Mouse (Mus musculus) ES-Bruce4 (cell line): Measurements from ENCODE around the gene Safb. TPM values are rescaled to one million over a fixed set of nuclear protein-coding genes. Genes with fewer than 3 reads are reported as not detected.
A peak's percentile ranks its signal among the peaks of the same experiment; 100 is the strongest.

ENCODE experiments used
- H3K27ac ChIP-seq: 2 replicates; pipeline ENCODE4 v1.5.1; 2012; ENCODE audit warnings: low read length, inconsistent platforms; ENCODE audit not compliant: insufficient read depth
- H3K27me3 ChIP-seq: 2 replicates; pipeline ENCODE4 v1.6.1; 2012; ENCODE audit warnings: mild to moderate bottlenecking, low read length, inconsistent platforms; ENCODE audit not compliant: control insufficient read depth, poor library complexity, insufficient read depth, severe bottlenecking
- H3K36me3 ChIP-seq: 2 replicates; pipeline ENCODE4 v1.6.1; 2012; ENCODE audit warnings: inconsistent platforms, mild to moderate bottlenecking, low read length, moderate library complexity; ENCODE audit not compliant: control insufficient read depth, poor library complexity, insufficient read depth, severe bottlenecking
- H3K4me1 ChIP-seq: one replicate; pipeline ENCODE4 v1.8.1; 2011; ENCODE audit warnings: low read length; ENCODE audit not compliant: control insufficient read depth, insufficient read depth
- H3K4me3 ChIP-seq: 2 replicates; pipeline ENCODE4 v1.5.1; 2011; ENCODE audit warnings: low read depth, mild to moderate bottlenecking, low read length
- H3K9ac ChIP-seq: 2 replicates; pipeline ENCODE4 v1.6.1; 2012; ENCODE audit warnings: low read depth, mild to moderate bottlenecking, inconsistent platforms; ENCODE audit not compliant: poor library complexity, severe bottlenecking
- H3K9me3 ChIP-seq: replicated peaks from 2 replicates; pipeline ENCODE4 v1.6.1; 2012; ENCODE audit warnings: mild to moderate bottlenecking, low read length, inconsistent platforms; ENCODE audit not compliant: control insufficient read depth, poor library complexity, insufficient read depth, severe bottlenecking
- CTCF ChIP-seq: IDR thresholded peaks from one replicate; pipeline ENCODE4 v1.8.1; 2011; ENCODE audit warnings: low read depth, low read length
- EP300 ChIP-seq: IDR thresholded peaks from 2 replicates; pipeline ENCODE4 v1.6.1; 2011; ENCODE audit warnings: low read depth, low read length; ENCODE audit not compliant: insufficient read depth
- POLR2A ChIP-seq: IDR thresholded peaks from one replicate; pipeline ENCODE4 v1.8.1; 2011; ENCODE audit warnings: low read length; ENCODE audit not compliant: insufficient read depth
- polyA plus RNA-seq: library from polyadenylated mRNA; stranded (reverse); fragments of >200 nt; gene quantifications from 2 replicates; pipeline ENCODE4 v1.2.4, GENCODE M21; 2011; ENCODE audit warnings: low read depth; ENCODE audit not compliant: missing spikeins, insufficient read depth, insufficient read length

The Safb gene
- polyA plus RNA-seq, 1 experiment = 99.4 TPM

GRCm38 (mm10) chr17:56587773-56588172 lies 3.1 kb downstream of the Safb start:
- Histone ChIP-seq H3K4me1 (no peaks in the 10 kb centered on the region), H3K27me3 (no peaks in the 10 kb centered on the region), H3K36me3 (peaks cover 39% of the 10 kb centered on the region), H3K9me3 (no peaks in the 10 kb centered on the region), H3K4me3 (no peak overlapping the region), H3K27ac (no peak overlapping the region), H3K9ac (no peak overlapping the region)
- TF ChIP-seq CTCF = no peak
- TF ChIP-seq EP300 = no peak
- TF ChIP-seq POLR2A = no peak

- peaks cover 42% of the 10 kb centered on the region for H3K36me3 ChIP-seq
- TF ChIP-seq EP300 = no peak
- TF ChIP-seq CTCF = no peak
- TF ChIP-seq POLR2A = no peak
- no peaks in the 10 kb centered on the region for H3K9me3 ChIP-seq
- no peak overlapping the region for H3K9ac ChIP-seq
- H3K4me3 ChIP-seq = no peak overlapping the region
- H3K27me3 ChIP-seq = no peaks in the 10 kb centered on the region
- H3K4me1 ChIP-seq = no peaks in the 10 kb centered on the region
- no peak overlapping the region for H3K27ac ChIP-seq
Measured at GRCm38 (mm10) chr17:56588921-56589320, 4.3 kb downstream of the Safb start.

GRCm38 (mm10) chr17:56592553-56592952 lies 7.9 kb downstream of the Safb start:
- Histone ChIP-seq H3K4me3 (no peak overlapping the region), H3K9me3 (no peaks in the 10 kb centered on the region), H3K4me1 (no peaks in the 10 kb centered on the region), H3K36me3 (peaks cover 60% of the 10 kb centered on the region), H3K27ac (no peak overlapping the region), H3K27me3 (no peaks in the 10 kb centered on the region), H3K9ac (no peak overlapping the region)
- TF ChIP-seq EP300 (no peak), CTCF (no peak), POLR2A (no peak)

GRCm38 (mm10) chr17:56593527-56594271 lies 9.1 kb downstream of the Safb start:
- Histone ChIP-seq H3K4me1 (no peaks in the 10 kb centered on the region), H3K9me3 (no peaks in the 10 kb centered on the region), H3K9ac (no peak overlapping the region), H3K36me3 (peaks cover 56% of the 10 kb centered on the region), H3K27ac (no peak overlapping the region), H3K27me3 (no peaks in the 10 kb centered on the region), H3K4me3 (no peak overlapping the region)
- no peak for TF ChIP-seq EP300
- no peak for TF ChIP-seq POLR2A
- no peak for TF ChIP-seq CTCF

- H3K4me3 ChIP-seq = 0 out of 2 replicates have a peak overlapping the region, but pooled peaks have one; percentile 4
- H3K9ac ChIP-seq = no peak overlapping the region
- TF ChIP-seq POLR2A = no peak
- TF ChIP-seq CTCF = no peak
- no peaks in the 10 kb centered on the region for H3K9me3 ChIP-seq
- H3K27ac ChIP-seq = no peak overlapping the region
- H3K36me3 ChIP-seq = peaks cover 65% of the 10 kb centered on the region
- H3K4me1 ChIP-seq = no peaks in the 10 kb centered on the region
- no peaks in the 10 kb centered on the region for H3K27me3 ChIP-seq
Measured at GRCm38 (mm10) chr17:56603186-56604069, 18.8 kb downstream of the Safb start.

- no peak overlapping the region for H3K4me3 ChIP-seq
- H3K4me1 ChIP-seq = no peaks in the 10 kb centered on the region
- H3K9ac ChIP-seq = no peak overlapping the region
- H3K27me3 ChIP-seq = no peaks in the 10 kb centered on the region
- no peaks in the 10 kb centered on the region for H3K9me3 ChIP-seq
- H3K36me3 ChIP-seq = peaks cover 65% of the 10 kb centered on the region
- H3K27ac ChIP-seq = no peak overlapping the region
- TF ChIP-seq POLR2A (no peak), CTCF (no peak), EP300 (no peak)
Measured at GRCm38 (mm10) chr17:56604070-56604380, 19.4 kb downstream of the Safb start.
